Mouse (Mus musculus): ENCODE results near the gene Csnk1g1. TPM values are rescaled to one million over a fixed set of nuclear protein-coding genes. Genes with fewer than 3 reads are reported as not detected.

Gene Csnk1g1
- polyA plus RNA-seq, 1 experiment from 2014 or later, result 27.8 TPM

- H3K9me3 ChIP-seq (ENCODE audit: control insufficient read depth, low read length), result no peaks in the 10 kb centered on the region
- under 1% methylated on average over 20 of the region's 20 CpGs for WGBS
- peaks cover 17% of the 10 kb centered on the region for H3K4me1 ChIP-seq (replicated peaks; ENCODE audit: control insufficient read depth, insufficient read depth, low read length)
- H3K4me2 ChIP-seq (ENCODE audit: low read length), result peak overlapping the region; percentile 86
- peak overlapping the region; percentile 94 for H3K9ac ChIP-seq (replicated peaks; ENCODE audit: low read depth, low read length)
- H3K27ac ChIP-seq (ENCODE audit: low read length), result peak overlapping the region; percentile 85
- H3K4me3 ChIP-seq (replicated peaks; ENCODE audit: low read length), result peak overlapping the region; percentile 91
- H3K27me3 ChIP-seq (replicated peaks; ENCODE audit: control insufficient read depth, insufficient read depth, low read length), result no peaks in the 10 kb centered on the region
- peaks cover 7% of the 10 kb centered on the region for H3K36me3 ChIP-seq (ENCODE audit: control insufficient read depth, insufficient read depth)
- ATAC-seq, result peak; percentile 52
Measured at GRCm38 (mm10) chr9:66060308-66060647, 151.6 kb downstream of the Csnk1g1 start.

- 15% methylated on average over 4 of the region's 4 CpGs for WGBS
- H3K27ac ChIP-seq (ENCODE audit: low read length), result peak overlapping the region; percentile 11; the same call in 1 of the 2 replicates
- ATAC-seq, result no peak
- H3K4me3 ChIP-seq (replicated peaks; ENCODE audit: low read length), result peak overlapping the region; percentile 91
- H3K9me3 ChIP-seq (ENCODE audit: control insufficient read depth, low read length), result no peaks in the 10 kb centered on the region
- H3K4me1 ChIP-seq (replicated peaks; ENCODE audit: control insufficient read depth, insufficient read depth, low read length), result peaks cover 17% of the 10 kb centered on the region
- peak overlapping the region; percentile 94 for H3K9ac ChIP-seq (replicated peaks; ENCODE audit: low read depth, low read length)
- peaks cover 14% of the 10 kb centered on the region for H3K36me3 ChIP-seq (ENCODE audit: control insufficient read depth, insufficient read depth)
- peak overlapping the region; percentile 86 for H3K4me2 ChIP-seq (ENCODE audit: low read length)
- H3K27me3 ChIP-seq (replicated peaks; ENCODE audit: control insufficient read depth, insufficient read depth, low read length), result no peaks in the 10 kb centered on the region
Measured at GRCm38 (mm10) chr9:66060986-66061385, 152.3 kb downstream of the Csnk1g1 start.

- Histone ChIP-seq H3K4me2 (ENCODE audit: low read length) (peak overlapping the region; percentile 86), H3K4me1 (replicated peaks; ENCODE audit: control insufficient read depth, insufficient read depth, low read length) (peaks cover 17% of the 10 kb centered on the region), H3K36me3 (ENCODE audit: control insufficient read depth, insufficient read depth) (peaks cover 21% of the 10 kb centered on the region), H3K27ac (ENCODE audit: low read length) (peak overlapping the region; percentile 11; the same call in 1 of the 2 replicates), H3K4me3 (replicated peaks; ENCODE audit: low read length) (0 out of 2 replicates have a peak overlapping the region, but pooled peaks have one; percentile 0), H3K27me3 (replicated peaks; ENCODE audit: control insufficient read depth, insufficient read depth, low read length) (no peaks in the 10 kb centered on the region), H3K9me3 (ENCODE audit: control insufficient read depth, low read length) (no peaks in the 10 kb centered on the region), H3K9ac (replicated peaks; ENCODE audit: low read depth, low read length) (no peak overlapping the region)
- ATAC-seq, result no peak
- WGBS, result 44% methylated on average over 3 of the region's 3 CpGs
Measured at GRCm38 (mm10) chr9:66061656-66062055, 152.9 kb downstream of the Csnk1g1 start.

GRCm38 (mm10) chr9:66063446-66063845, 154.7 kb downstream of the Csnk1g1 start:
- WGBS, result 92% methylated on average over 3 of the region's 3 CpGs
- Histone ChIP-seq H3K36me3 (ENCODE audit: control insufficient read depth, insufficient read depth) (peaks cover 24% of the 10 kb centered on the region), H3K4me2 (ENCODE audit: low read length) (no peak overlapping the region)

GRCm38 (mm10) chr9:66064316-66064715, 155.6 kb downstream of the Csnk1g1 start:
- Histone ChIP-seq H3K9ac (replicated peaks; ENCODE audit: low read depth, low read length) (no peak overlapping the region), H3K27me3 (replicated peaks; ENCODE audit: control insufficient read depth, insufficient read depth, low read length) (peaks cover 11% of the 10 kb centered on the region; the same call in 1 of the 2 replicates), H3K27ac (ENCODE audit: low read length) (no peak overlapping the region), H3K36me3 (ENCODE audit: control insufficient read depth, insufficient read depth) (peaks cover 24% of the 10 kb centered on the region), H3K4me3 (replicated peaks; ENCODE audit: low read length) (no peak overlapping the region), H3K9me3 (ENCODE audit: control insufficient read depth, low read length) (no peaks in the 10 kb centered on the region), H3K4me1 (replicated peaks; ENCODE audit: control insufficient read depth, insufficient read depth, low read length) (peaks cover 25% of the 10 kb centered on the region), H3K4me2 (ENCODE audit: low read length) (no peak overlapping the region)
- ATAC-seq, result no peak
- 92% methylated on average over 11 of the region's 11 CpGs for WGBS

More at GRCm38 (mm10) chr9:66063446-66063845, 154.7 kb downstream of the Csnk1g1 start:
- H3K9me3 ChIP-seq (ENCODE audit: control insufficient read depth, low read length), result no peaks in the 10 kb centered on the region
- H3K4me3 ChIP-seq (replicated peaks; ENCODE audit: low read length), result no peak overlapping the region
- H3K27me3 ChIP-seq (replicated peaks; ENCODE audit: control insufficient read depth, insufficient read depth, low read length), result 0 out of 2 replicates have a peak, but pooled peaks cover 8% of the 10 kb centered on the region
- peaks cover 17% of the 10 kb centered on the region for H3K4me1 ChIP-seq (replicated peaks; ENCODE audit: control insufficient read depth, insufficient read depth, low read length)
- no peak overlapping the region for H3K9ac ChIP-seq (replicated peaks; ENCODE audit: low read depth, low read length)
- ATAC-seq, result no peak
- no peak overlapping the region for H3K27ac ChIP-seq (ENCODE audit: low read length)

- ATAC-seq, result no peak
- H3K27me3 ChIP-seq (replicated peaks; ENCODE audit: control insufficient read depth, insufficient read depth, low read length), result peaks cover 18% of the 10 kb centered on the region
Measured at GRCm38 (mm10) chr9:66066791-66067190, 158.1 kb downstream of the Csnk1g1 start.

GRCm38 (mm10) chr9:66067542-66067941, 158.8 kb downstream of the Csnk1g1 start:
- peaks cover 18% of the 10 kb centered on the region for H3K27me3 ChIP-seq (replicated peaks; ENCODE audit: control insufficient read depth, insufficient read depth, low read length)
- 26% methylated on average over 5 of the region's 5 CpGs for WGBS
- ATAC-seq, result no peak

More at GRCm38 (mm10) chr9:66066791-66067190, 158.1 kb downstream of the Csnk1g1 start:
- Histone ChIP-seq H3K4me2 (ENCODE audit: low read length) (no peak overlapping the region), H3K27ac (ENCODE audit: low read length) (no peak overlapping the region), H3K4me3 (replicated peaks; ENCODE audit: low read length) (no peak overlapping the region), H3K9me3 (ENCODE audit: control insufficient read depth, low read length) (no peaks in the 10 kb centered on the region), H3K36me3 (ENCODE audit: control insufficient read depth, insufficient read depth) (peaks cover 24% of the 10 kb centered on the region), H3K4me1 (replicated peaks; ENCODE audit: control insufficient read depth, insufficient read depth, low read length) (peaks cover 13% of the 10 kb centered on the region), H3K9ac (replicated peaks; ENCODE audit: low read depth, low read length) (no peak overlapping the region)
- WGBS, result 93% methylated on average over 3 of the region's 3 CpGs

GRCm38 (mm10) chr9:66068056-66068455, 159.3 kb downstream of the Csnk1g1 start:
- WGBS, result 58% methylated on average over 4 of the region's 4 CpGs

More at GRCm38 (mm10) chr9:66067542-66067941, 158.8 kb downstream of the Csnk1g1 start:
- H3K4me1 ChIP-seq (replicated peaks; ENCODE audit: control insufficient read depth, insufficient read depth, low read length), result peaks cover 11% of the 10 kb centered on the region
- no peak overlapping the region for H3K4me3 ChIP-seq (replicated peaks; ENCODE audit: low read length)
- H3K36me3 ChIP-seq (ENCODE audit: control insufficient read depth, insufficient read depth), result peaks cover 23% of the 10 kb centered on the region
- no peak overlapping the region for H3K27ac ChIP-seq (ENCODE audit: low read length)
- H3K9me3 ChIP-seq (ENCODE audit: control insufficient read depth, low read length), result no peaks in the 10 kb centered on the region
- no peak overlapping the region for H3K4me2 ChIP-seq (ENCODE audit: low read length)
- no peak overlapping the region for H3K9ac ChIP-seq (replicated peaks; ENCODE audit: low read depth, low read length)

GRCm38 (mm10) chr9:66068971-66069391, 160.3 kb downstream of the Csnk1g1 start:
- Histone ChIP-seq H3K4me3 (replicated peaks; ENCODE audit: low read length) (peak overlapping the region; percentile 59), H3K9me3 (ENCODE audit: control insufficient read depth, low read length) (no peaks in the 10 kb centered on the region)
- under 1% methylated on average over 30 of the region's 30 CpGs for WGBS

More at GRCm38 (mm10) chr9:66068056-66068455, 159.3 kb downstream of the Csnk1g1 start:
- H3K27ac ChIP-seq (ENCODE audit: low read length), result no peak overlapping the region
- ATAC-seq, result no peak
- peaks cover 18% of the 10 kb centered on the region for H3K27me3 ChIP-seq (replicated peaks; ENCODE audit: control insufficient read depth, insufficient read depth, low read length)
- peaks cover 11% of the 10 kb centered on the region for H3K4me1 ChIP-seq (replicated peaks; ENCODE audit: control insufficient read depth, insufficient read depth, low read length)
- H3K4me2 ChIP-seq (ENCODE audit: low read length), result no peak overlapping the region
- H3K9me3 ChIP-seq (ENCODE audit: control insufficient read depth, low read length), result no peaks in the 10 kb centered on the region
- peaks cover 18% of the 10 kb centered on the region for H3K36me3 ChIP-seq (ENCODE audit: control insufficient read depth, insufficient read depth)
- no peak overlapping the region for H3K4me3 ChIP-seq (replicated peaks; ENCODE audit: low read length)
- no peak overlapping the region for H3K9ac ChIP-seq (replicated peaks; ENCODE audit: low read depth, low read length)

More at GRCm38 (mm10) chr9:66068971-66069391, 160.3 kb downstream of the Csnk1g1 start:
- Histone ChIP-seq H3K4me1 (replicated peaks; ENCODE audit: control insufficient read depth, insufficient read depth, low read length) (peaks cover 11% of the 10 kb centered on the region), H3K4me2 (ENCODE audit: low read length) (peak overlapping the region; percentile 98), H3K9ac (replicated peaks; ENCODE audit: low read depth, low read length) (peak overlapping the region; percentile 70), H3K27ac (ENCODE audit: low read length) (no peak overlapping the region), H3K27me3 (replicated peaks; ENCODE audit: control insufficient read depth, insufficient read depth, low read length) (peaks cover 18% of the 10 kb centered on the region), H3K36me3 (ENCODE audit: control insufficient read depth, insufficient read depth) (peaks cover 18% of the 10 kb centered on the region)
- ATAC-seq, result peak; percentile 34

All from forebrain, embryonic 16.5 days (tissue).